Mouse (Mus musculus): ENCODE results near the gene Bcl7c. TPM values are rescaled to one million over a fixed set of nuclear protein-coding genes. Genes with fewer than 3 reads are reported as not detected.
A peak's percentile ranks its signal among the peaks of the same experiment; 100 is the strongest.

Gene Bcl7c
- polyA plus RNA-seq, 1 experiment from 2014 or later, result 37.5 TPM

GRCm38 (mm10) chr7:127662926-127663325, 45.8 kb downstream of the Bcl7c start:
- Histone ChIP-seq H3K9me3 (replicated peaks; ENCODE audit: control insufficient read depth, low read length) (no peaks in the 10 kb centered on the region), H3K27ac (ENCODE audit: low read length) (no peak overlapping the region), H3K27me3 (ENCODE audit: control insufficient read depth, insufficient read depth, low read length) (no peaks in the 10 kb centered on the region), H3K4me3 (ENCODE audit: low read length) (no peak overlapping the region), H3K9ac (ENCODE audit: low read length) (no peak overlapping the region), H3K4me2 (ENCODE audit: low read depth, low read length) (no peak overlapping the region), H3K36me3 (ENCODE audit: control insufficient read depth, insufficient read depth) (no peaks in the 10 kb centered on the region), H3K4me1 (ENCODE audit: control insufficient read depth, insufficient read depth, low read length) (no peaks in the 10 kb centered on the region)
- no peak for ATAC-seq (replicated peaks; ENCODE audit: extremely low read depth, insufficient read depth, low FRiP score)
- WGBS, result 73% methylated on average over 6 of the region's 6 CpGs

DNA sequence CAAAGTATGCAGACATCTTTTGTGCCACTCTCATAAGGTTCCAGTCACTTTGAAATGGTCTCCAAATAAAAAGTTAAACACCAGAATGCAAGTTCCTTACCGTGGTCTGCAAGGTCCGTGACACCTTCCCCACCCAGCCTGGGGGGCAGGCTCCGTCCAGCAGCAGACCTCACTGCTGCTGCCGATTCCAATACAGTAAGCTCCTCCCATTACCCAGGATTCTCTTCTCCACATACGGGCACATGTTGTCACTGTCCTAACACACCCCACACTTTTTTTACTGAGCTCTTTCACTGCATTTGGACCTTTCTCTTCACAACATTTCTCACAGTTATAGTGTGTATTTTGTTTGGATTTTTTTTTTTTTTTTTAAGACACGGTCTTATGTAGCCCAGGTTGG, 46.9 kb downstream of the Bcl7c start:
- 68% methylated on average over 6 of the region's 6 CpGs for WGBS
- no peak overlapping the region for H3K9ac ChIP-seq (ENCODE audit: low read length)
- peaks cover 2% of the 10 kb centered on the region; the same call in 1 of the 2 replicates for H3K9me3 ChIP-seq (replicated peaks; ENCODE audit: control insufficient read depth, low read length)
- no peaks in the 10 kb centered on the region for H3K27me3 ChIP-seq (ENCODE audit: control insufficient read depth, insufficient read depth, low read length)
- no peaks in the 10 kb centered on the region for H3K4me1 ChIP-seq (ENCODE audit: control insufficient read depth, insufficient read depth, low read length)
- no peak overlapping the region for H3K4me2 ChIP-seq (ENCODE audit: low read depth, low read length)
- no peak overlapping the region for H3K27ac ChIP-seq (ENCODE audit: low read length)
- H3K36me3 ChIP-seq (ENCODE audit: control insufficient read depth, insufficient read depth), result no peaks in the 10 kb centered on the region
- no peak for ATAC-seq (replicated peaks; ENCODE audit: extremely low read depth, insufficient read depth, low FRiP score)
- H3K4me3 ChIP-seq (ENCODE audit: low read length), result no peak overlapping the region

- Histone ChIP-seq H3K36me3 (ENCODE audit: control insufficient read depth, insufficient read depth) (no peaks in the 10 kb centered on the region), H3K4me3 (ENCODE audit: low read length) (no peak overlapping the region), H3K9ac (ENCODE audit: low read length) (no peak overlapping the region), H3K27me3 (ENCODE audit: control insufficient read depth, insufficient read depth, low read length) (no peaks in the 10 kb centered on the region), H3K9me3 (replicated peaks; ENCODE audit: control insufficient read depth, low read length) (peaks cover 2% of the 10 kb centered on the region; the same call in 1 of the 2 replicates), H3K27ac (ENCODE audit: low read length) (no peak overlapping the region), H3K4me2 (ENCODE audit: low read depth, low read length) (no peak overlapping the region), H3K4me1 (ENCODE audit: control insufficient read depth, insufficient read depth, low read length) (no peaks in the 10 kb centered on the region)
- ATAC-seq (replicated peaks; ENCODE audit: extremely low read depth, insufficient read depth, low FRiP score), result no peak
- WGBS, result 84% methylated on average over 3 of the region's 3 CpGs
These were observed 47.9 kb downstream of the Bcl7c start for GRCm38 (mm10) chr7:127660882-127661281.

DNA sequence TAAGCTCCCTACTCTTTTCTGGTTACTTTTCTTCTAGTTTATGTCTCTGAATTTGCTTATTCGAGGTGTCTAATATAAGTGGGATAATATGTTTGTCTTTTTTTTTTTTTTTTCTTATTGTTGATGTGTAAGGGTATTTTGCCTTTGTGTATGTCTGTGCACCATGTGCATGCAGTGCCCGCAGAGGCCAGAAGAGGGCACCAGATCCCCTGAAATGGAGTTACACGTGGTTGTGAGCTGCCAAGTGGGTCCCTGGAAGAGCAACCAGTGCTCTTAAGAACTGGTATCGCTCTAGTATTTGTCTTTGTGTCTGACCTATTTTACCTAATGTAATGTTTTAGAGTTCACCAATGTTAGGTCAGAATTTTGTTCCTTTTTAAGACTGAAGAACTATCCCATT, 51.8 kb downstream of the Bcl7c start:
- H3K4me3 ChIP-seq (ENCODE audit: low read length), result no peak overlapping the region
- ATAC-seq (replicated peaks; ENCODE audit: extremely low read depth, insufficient read depth, low FRiP score), result no peak
- H3K4me1 ChIP-seq (ENCODE audit: control insufficient read depth, insufficient read depth, low read length), result peaks cover 4% of the 10 kb centered on the region; the same call in 1 of the 2 replicates
- no peaks in the 10 kb centered on the region for H3K27me3 ChIP-seq (ENCODE audit: control insufficient read depth, insufficient read depth, low read length)
- no peak overlapping the region for H3K27ac ChIP-seq (ENCODE audit: low read length)
- no peak overlapping the region for H3K9ac ChIP-seq (ENCODE audit: low read length)
- H3K36me3 ChIP-seq (ENCODE audit: control insufficient read depth, insufficient read depth), result no peaks in the 10 kb centered on the region
- peaks cover 2% of the 10 kb centered on the region; the same call in 1 of the 2 replicates for H3K9me3 ChIP-seq (replicated peaks; ENCODE audit: control insufficient read depth, low read length)
- H3K4me2 ChIP-seq (ENCODE audit: low read depth, low read length), result no peak overlapping the region
- WGBS, result 32% methylated on average over 4 of the region's 4 CpGs

DNA sequence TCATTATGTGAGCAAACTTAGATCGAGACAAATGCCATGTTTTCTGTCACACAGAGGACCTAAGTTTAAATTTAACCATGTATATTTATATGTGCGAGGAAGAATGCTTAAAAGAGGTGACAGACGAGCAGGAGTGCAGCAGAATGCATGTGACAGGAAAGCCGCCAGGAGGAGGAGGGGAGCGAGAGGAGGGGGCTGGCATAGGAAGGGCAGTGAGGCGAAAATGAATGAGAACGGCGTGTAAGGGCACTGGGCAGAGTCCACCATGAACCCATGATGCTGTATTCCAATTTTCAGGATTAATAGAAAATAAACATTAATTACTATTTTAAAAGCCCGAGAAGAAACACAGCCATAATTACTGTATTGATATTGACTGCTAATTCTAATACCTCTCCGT, 54.4 kb downstream of the Bcl7c start:
- WGBS, result 74% methylated on average over 10 of the region's 10 CpGs
- no peaks in the 10 kb centered on the region for H3K36me3 ChIP-seq (ENCODE audit: control insufficient read depth, insufficient read depth)

DNA sequence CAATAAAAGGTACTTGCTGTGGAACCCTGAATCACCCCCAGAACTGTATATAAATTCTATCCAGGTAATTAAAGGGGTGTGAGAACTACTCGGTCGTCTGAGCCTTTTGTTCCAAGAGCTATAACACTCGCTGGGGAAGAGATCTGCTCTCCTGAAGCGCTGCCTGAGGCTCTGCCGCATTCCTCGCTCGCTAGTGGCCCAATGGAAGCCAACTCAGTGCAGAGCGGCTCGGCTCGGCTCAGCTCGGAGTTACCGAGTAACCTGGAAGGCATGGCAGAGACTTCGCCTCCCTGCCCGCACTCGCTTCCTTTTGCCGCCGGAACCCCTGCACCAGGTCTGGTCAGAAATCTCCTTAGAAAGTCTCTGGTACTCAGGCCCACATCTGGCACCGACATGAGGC, 56.7 kb downstream of the Bcl7c start:
- H3K27ac ChIP-seq (ENCODE audit: low read length), result no peak overlapping the region
- peaks cover 5% of the 10 kb centered on the region; the same call in 1 of the 2 replicates for H3K4me1 ChIP-seq (ENCODE audit: control insufficient read depth, insufficient read depth, low read length)
- H3K36me3 ChIP-seq (ENCODE audit: control insufficient read depth, insufficient read depth), result no peaks in the 10 kb centered on the region
- peak overlapping the region; percentile 38 for H3K4me3 ChIP-seq (ENCODE audit: low read length)
- no peaks in the 10 kb centered on the region; the same call in 1 of the 2 replicates for H3K27me3 ChIP-seq (ENCODE audit: control insufficient read depth, insufficient read depth, low read length)
- H3K9me3 ChIP-seq (replicated peaks; ENCODE audit: control insufficient read depth, low read length), result peaks cover 2% of the 10 kb centered on the region; the same call in 1 of the 2 replicates
- peak overlapping the region; percentile 67 for H3K4me2 ChIP-seq (ENCODE audit: low read depth, low read length)
- ATAC-seq (replicated peaks; ENCODE audit: extremely low read depth, insufficient read depth, low FRiP score), result no peak
- WGBS, result 12% methylated on average over 18 of the region's 18 CpGs
- peak overlapping the region; percentile 53; the same call in 1 of the 2 replicates for H3K9ac ChIP-seq (ENCODE audit: low read length)

More for the DNA sequence above, 54.4 kb downstream of the Bcl7c start:
- Histone ChIP-seq H3K9me3 (replicated peaks; ENCODE audit: control insufficient read depth, low read length) (peaks cover 2% of the 10 kb centered on the region; the same call in 1 of the 2 replicates), H3K4me3 (ENCODE audit: low read length) (no peak overlapping the region), H3K9ac (ENCODE audit: low read length) (no peak overlapping the region), H3K4me1 (ENCODE audit: control insufficient read depth, insufficient read depth, low read length) (peaks cover 5% of the 10 kb centered on the region; the same call in 1 of the 2 replicates), H3K27me3 (ENCODE audit: control insufficient read depth, insufficient read depth, low read length) (no peaks in the 10 kb centered on the region; the same call in 1 of the 2 replicates), H3K27ac (ENCODE audit: low read length) (no peak overlapping the region), H3K4me2 (ENCODE audit: low read depth, low read length) (no peak overlapping the region)
- no peak for ATAC-seq (replicated peaks; ENCODE audit: extremely low read depth, insufficient read depth, low FRiP score)

DNA sequence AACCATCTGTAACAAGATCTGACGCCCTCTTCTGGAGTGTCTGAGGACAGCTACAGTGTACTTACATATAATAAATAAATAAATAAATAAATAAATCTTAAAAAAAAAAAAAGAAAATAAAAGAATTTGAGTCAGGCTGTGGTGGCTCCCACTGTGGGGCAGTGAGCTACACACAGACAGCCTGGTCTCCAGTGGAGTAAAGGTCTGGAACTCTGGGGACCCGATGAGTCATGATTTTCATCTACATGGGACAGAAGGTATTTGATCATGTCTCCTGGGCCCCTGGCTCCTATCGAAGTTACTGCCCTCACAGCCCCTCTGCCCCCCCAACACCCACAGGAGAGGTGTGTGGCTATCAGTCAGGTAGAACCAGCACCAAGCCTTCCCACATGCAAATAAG, 57.1 kb downstream of the Bcl7c start:
- H3K4me1 ChIP-seq (ENCODE audit: control insufficient read depth, insufficient read depth, low read length), result peaks cover 5% of the 10 kb centered on the region; the same call in 1 of the 2 replicates
- no peaks in the 10 kb centered on the region for H3K9me3 ChIP-seq (replicated peaks; ENCODE audit: control insufficient read depth, low read length)
- H3K4me2 ChIP-seq (ENCODE audit: low read depth, low read length), result peak overlapping the region; percentile 67
- 70% methylated on average over 2 of the region's 3 CpGs for WGBS
- no peak overlapping the region for H3K27ac ChIP-seq (ENCODE audit: low read length)
- H3K4me3 ChIP-seq (ENCODE audit: low read length), result peak overlapping the region; percentile 38
- peak overlapping the region; percentile 53; the same call in 1 of the 2 replicates for H3K9ac ChIP-seq (ENCODE audit: low read length)
- ATAC-seq (replicated peaks; ENCODE audit: extremely low read depth, insufficient read depth, low FRiP score), result no peak
- H3K27me3 ChIP-seq (ENCODE audit: control insufficient read depth, insufficient read depth, low read length), result no peaks in the 10 kb centered on the region; the same call in 1 of the 2 replicates
- H3K36me3 ChIP-seq (ENCODE audit: control insufficient read depth, insufficient read depth), result no peaks in the 10 kb centered on the region

DNA sequence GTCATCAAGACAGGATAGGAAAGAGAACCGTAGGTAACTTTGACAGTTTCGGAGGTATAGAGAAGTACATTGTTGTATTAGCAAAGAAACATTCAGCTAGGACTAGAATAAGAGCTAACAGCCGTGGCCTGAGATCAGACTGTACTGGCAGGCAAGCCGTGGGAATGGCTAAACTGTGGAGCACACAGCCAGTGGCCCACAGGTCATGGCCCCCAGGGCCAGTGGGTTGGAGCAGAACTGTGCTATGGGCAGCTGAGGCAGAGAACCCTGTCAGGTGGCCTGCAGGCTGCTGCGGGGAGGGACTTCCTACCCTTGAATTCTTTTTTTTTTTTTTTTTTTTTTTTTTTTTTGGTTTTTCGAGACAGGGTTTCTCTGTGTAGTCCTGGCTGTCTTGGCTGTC, 59.5 kb downstream of the Bcl7c start:
- Histone ChIP-seq H3K4me1 (ENCODE audit: control insufficient read depth, insufficient read depth, low read length) (peaks cover 5% of the 10 kb centered on the region; the same call in 1 of the 2 replicates), H3K9ac (ENCODE audit: low read length) (no peak overlapping the region), H3K4me2 (ENCODE audit: low read depth, low read length) (no peak overlapping the region), H3K36me3 (ENCODE audit: control insufficient read depth, insufficient read depth) (no peaks in the 10 kb centered on the region), H3K27ac (ENCODE audit: low read length) (no peak overlapping the region), H3K9me3 (replicated peaks; ENCODE audit: control insufficient read depth, low read length) (no peaks in the 10 kb centered on the region), H3K27me3 (ENCODE audit: control insufficient read depth, insufficient read depth, low read length) (no peaks in the 10 kb centered on the region; the same call in 1 of the 2 replicates), H3K4me3 (ENCODE audit: low read length) (no peak overlapping the region)
- ATAC-seq (replicated peaks; ENCODE audit: extremely low read depth, insufficient read depth, low FRiP score), result no peak
- 74% methylated on average over 6 of the region's 6 CpGs for WGBS

GRCm38 (mm10) chr7:127648516-127649201, 60.1 kb downstream of the Bcl7c start:
- Histone ChIP-seq H3K36me3 (ENCODE audit: control insufficient read depth, insufficient read depth) (no peaks in the 10 kb centered on the region), H3K9me3 (replicated peaks; ENCODE audit: control insufficient read depth, low read length) (no peaks in the 10 kb centered on the region), H3K4me3 (ENCODE audit: low read length) (no peak overlapping the region), H3K27ac (ENCODE audit: low read length) (no peak overlapping the region), H3K9ac (ENCODE audit: low read length) (no peak overlapping the region), H3K4me2 (ENCODE audit: low read depth, low read length) (no peak overlapping the region), H3K4me1 (ENCODE audit: control insufficient read depth, insufficient read depth, low read length) (peaks cover 5% of the 10 kb centered on the region; the same call in 1 of the 2 replicates), H3K27me3 (ENCODE audit: control insufficient read depth, insufficient read depth, low read length) (no peaks in the 10 kb centered on the region; the same call in 1 of the 2 replicates)
- 63% methylated on average over 4 of the region's 4 CpGs for WGBS
- no peak for ATAC-seq (replicated peaks; ENCODE audit: extremely low read depth, insufficient read depth, low FRiP score)

Measured in heart, embryonic 16.5 days (tissue).